Mouse (Mus musculus) embryonic facial prominence, embryonic 15.5 days (tissue): ENCODE data around the gene Tmem184b. TPM values are rescaled to one million over a fixed set of nuclear protein-coding genes. Genes with fewer than 3 reads are reported as not detected.
A peak's percentile ranks its signal among the peaks of the same experiment; 100 is the strongest.

Experiments used
- ATAC-seq: fragments of 200-750 bp; cut with Nextera tagmentation; 2 replicates; pipeline ENCODE4 v1.8.0; 2017; ENCODE audit warnings: low read depth, moderate TSS enrichment; ENCODE audit not compliant: insufficient number of reproducible peaks, low FRiP score, low TSS enrichment
- H3K27ac ChIP-seq: fragments of 300-500 bp; sonication (generic); replicated peaks from 2 replicates; pipeline ENCODE4 v1.5.1; 2015; ENCODE audit warnings: mild to moderate bottlenecking, inconsistent platforms
- H3K27me3 ChIP-seq: fragments of 300-500 bp; sonication (generic); 2 replicates; pipeline ENCODE4 v1.6.1; 2015; ENCODE audit warnings: inconsistent platforms
- H3K36me3 ChIP-seq: fragments of 300-500 bp; sonication (generic); 2 replicates; pipeline ENCODE4 v1.6.1; 2015; ENCODE audit warnings: mild to moderate bottlenecking, inconsistent platforms
- H3K4me1 ChIP-seq: fragments of 300-500 bp; sonication (generic); 2 replicates; pipeline ENCODE4 v1.6.1; 2015; ENCODE audit warnings: inconsistent platforms
- H3K4me2 ChIP-seq: fragments of 300-500 bp; sonication (generic); replicated peaks from 2 replicates; pipeline ENCODE4 v1.6.1; 2015; ENCODE audit warnings: mild to moderate bottlenecking, inconsistent platforms
- H3K4me3 ChIP-seq: fragments of 300-500 bp; sonication (generic); replicated peaks from 2 replicates; pipeline ENCODE4 v1.5.1; 2015; ENCODE audit warnings: mild to moderate bottlenecking, inconsistent platforms
- H3K9ac ChIP-seq: fragments of 300-500 bp; sonication (generic); 2 replicates; pipeline ENCODE4 v1.6.1; 2015; ENCODE audit warnings: inconsistent platforms
- H3K9me3 ChIP-seq: fragments of 300-500 bp; sonication (generic); replicated peaks from 2 replicates; pipeline ENCODE4 v1.6.1; 2016; ENCODE audit warnings: inconsistent platforms
- WGBS: fragments of 180-500 bp; shearing (Covaris S2); methylation state at CpG from one replicate; pipeline ENCODE4 v1.1.7; 2015; 5-methylcytosine and 5-hydroxymethylcytosine counted together
- microRNA counts: library from miRNA; unstranded; fragments of <30 nt; microRNA quantifications from one replicate; lab custom pipeline; 2016
- microRNA-seq: library from miRNA; unstranded; fragments of <30 nt; microRNA quantifications from one replicate; pipeline ENCODE4, GENCODE M21; 2016; ENCODE audit warnings: borderline number of aligned reads
- polyA plus RNA-seq: library from polyadenylated mRNA; unstranded; fragments of >200 nt; fragmentation: Nextera tagmentation; extraction: Ambion mirVana; gene quantifications from 2 replicates; pipeline ENCODE4 v1.2.1, GENCODE M21; 2015

Gene Tmem184b
- polyA plus RNA-seq, 1 experiment from 2014 or later, result 92.8 TPM

DNA sequence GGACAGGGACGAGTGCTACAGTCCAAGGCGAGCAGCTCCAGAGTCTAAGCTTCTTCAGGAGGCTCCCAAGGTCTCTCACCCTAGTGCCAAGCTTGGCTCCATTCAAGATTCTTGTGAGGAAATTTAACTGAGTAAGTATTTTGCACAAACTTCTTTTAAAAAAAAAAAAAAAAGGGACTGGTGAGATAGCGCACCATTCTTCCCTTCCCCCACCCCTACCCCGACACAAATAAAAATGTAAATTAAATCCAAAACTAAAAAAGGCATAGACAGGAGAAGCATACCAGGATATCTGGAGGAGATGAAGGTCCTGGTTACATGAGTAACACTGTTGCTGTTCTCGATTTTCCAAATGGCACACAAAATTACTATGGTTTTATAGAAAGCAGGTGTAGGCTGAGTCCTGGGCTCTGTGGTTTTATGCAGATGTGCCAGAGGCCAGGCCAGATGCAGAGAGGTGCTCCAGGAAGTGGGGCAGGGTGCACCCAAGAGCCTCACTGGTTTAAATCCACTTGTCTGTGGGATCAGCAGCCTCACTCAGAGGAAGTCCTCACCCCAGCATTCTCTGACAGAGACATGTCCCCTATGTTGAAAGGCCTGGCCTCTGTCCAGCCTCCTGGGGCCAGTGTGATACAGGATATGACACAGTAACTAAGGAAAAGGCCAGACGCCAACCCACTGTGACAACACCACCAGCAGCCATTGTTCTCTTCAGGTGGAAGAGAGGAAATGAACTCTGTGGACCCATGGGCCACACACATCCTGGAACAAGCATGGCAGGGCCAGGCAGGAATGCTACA, 80.2 kb downstream of the Tmem184b start:
- H3K27ac ChIP-seq, result peak overlapping the region; percentile 71
- no peaks in the 10 kb centered on the region for H3K9me3 ChIP-seq
- ATAC-seq, result no peak
- no peak overlapping the region for H3K4me2 ChIP-seq
- H3K36me3 ChIP-seq, result 0 out of 2 replicates have a peak, but pooled peaks cover 4% of the 10 kb centered on the region
- WGBS, result 46% methylated on average over 6 of the region's 6 CpGs
- H3K27me3 ChIP-seq, result no peaks in the 10 kb centered on the region
- H3K4me3 ChIP-seq, result no peak overlapping the region
- H3K9ac ChIP-seq, result no peak overlapping the region
- H3K4me1 ChIP-seq, result peaks cover 49% of the 10 kb centered on the region

DNA sequence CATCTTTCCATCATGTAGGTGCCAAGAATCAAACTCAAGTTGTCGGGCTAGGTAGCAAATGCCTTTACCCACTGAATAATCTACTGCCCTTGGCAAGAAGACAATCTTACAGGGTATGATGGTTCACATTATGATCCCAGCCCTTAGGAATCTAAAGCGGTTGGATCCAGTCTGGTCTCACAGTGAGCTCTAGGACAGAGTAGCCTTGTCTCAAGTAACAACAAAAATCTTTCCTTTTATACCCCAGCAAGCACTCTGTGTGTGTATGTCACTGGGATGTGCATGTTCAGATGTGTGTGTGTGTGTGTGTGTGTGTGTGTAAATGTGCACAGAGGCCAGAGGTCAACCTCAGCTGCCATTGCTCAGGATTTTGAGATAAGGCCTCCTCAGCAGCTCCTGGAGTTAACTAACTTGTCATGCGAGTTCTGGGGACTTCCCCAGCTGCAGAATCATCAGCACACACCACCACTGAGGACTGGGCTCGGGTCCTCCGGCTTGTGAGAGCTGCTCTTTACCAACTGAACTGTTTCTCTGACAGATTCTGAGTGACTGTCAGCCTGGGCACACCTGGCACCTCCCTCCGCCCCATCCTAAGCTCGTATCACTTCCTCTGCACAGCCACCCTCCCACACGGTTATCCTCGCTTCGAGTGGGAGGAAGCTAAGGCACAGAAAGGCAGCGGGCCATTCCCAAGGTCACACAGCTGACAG, 80.9 kb downstream of the Tmem184b start:
- no peak overlapping the region for H3K9ac ChIP-seq
- H3K4me2 ChIP-seq, result no peak overlapping the region
- no peaks in the 10 kb centered on the region for H3K9me3 ChIP-seq
- H3K4me1 ChIP-seq, result peaks cover 47% of the 10 kb centered on the region
- peak overlapping the region; percentile 58; the same call in 1 of the 2 replicates for H3K27ac ChIP-seq
- no peak overlapping the region for H3K4me3 ChIP-seq
- H3K27me3 ChIP-seq, result no peaks in the 10 kb centered on the region
- WGBS, result 58% methylated on average over 11 of the region's 11 CpGs
- no peak for ATAC-seq
- H3K36me3 ChIP-seq, result 0 out of 2 replicates have a peak, but pooled peaks cover 4% of the 10 kb centered on the region

GRCm38 (mm10) chr15:79321733-79322190, 81.6 kb downstream of the Tmem184b start:
- 79% methylated on average over 5 of the region's 5 CpGs for WGBS
- peaks cover 40% of the 10 kb centered on the region for H3K4me1 ChIP-seq
- H3K27me3 ChIP-seq, result no peaks in the 10 kb centered on the region
- 0 out of 2 replicates have a peak, but pooled peaks cover 4% of the 10 kb centered on the region for H3K36me3 ChIP-seq
- H3K27ac ChIP-seq, result no peak overlapping the region
- H3K4me3 ChIP-seq, result no peak overlapping the region
- no peaks in the 10 kb centered on the region for H3K9me3 ChIP-seq
- no peak overlapping the region for H3K9ac ChIP-seq
- no peak for ATAC-seq
- H3K4me2 ChIP-seq, result no peak overlapping the region

GRCm38 (mm10) chr15:79313848-79314369, 89.5 kb downstream of the Tmem184b start:
- Histone ChIP-seq H3K27ac (no peak overlapping the region), H3K27me3 (no peaks in the 10 kb centered on the region), H3K4me2 (no peak overlapping the region), H3K4me1 (no peaks in the 10 kb centered on the region), H3K9ac (no peak overlapping the region), H3K4me3 (no peak overlapping the region), H3K36me3 (peaks cover 22% of the 10 kb centered on the region), H3K9me3 (no peaks in the 10 kb centered on the region)
- no peak for ATAC-seq
- WGBS, result 61% methylated on average over 8 of the region's 8 CpGs

MicroRNAs within 50 kb of the gene (microRNA counts, 519-probe panel; counts per million panel counts)
- microRNA mmu-miR-1943 (lab: Ali Mortazavi, UCI), result 1,850 counts per million, percentile 29 among the panel's probes with 10 or more counts

Small RNA genes within 50 kb of the gene (microRNA-seq; reads per million reads assigned to microRNA genes)
- gene Mir1943, result 2.6 reads per million, percentile 9 among the genes with 10 or more reads in this experiment

Other genes with a start within 250 kb of the Tmem184b start
- 11.8 and 12.5 TPM in 2 replicates for gene Sox10, start 238.3 kb downstream of the Tmem184b start, polyA plus RNA-seq
- 46.2 and 50.4 TPM in 2 replicates for gene Pick1, start 174.4 kb downstream of the Tmem184b start, polyA plus RNA-seq
- 0.94 and 1.3 TPM in 2 replicates for gene Gm49486, start 174.2 kb downstream of the Tmem184b start, polyA plus RNA-seq
- 0.35 and 0.58 TPM in 2 replicates for gene Slc16a8, start 148.8 kb downstream of the Tmem184b start, polyA plus RNA-seq
- 16.1 and 18.5 TPM in 2 replicates for gene Baiap2l2, start 118.0 kb downstream of the Tmem184b start, polyA plus RNA-seq
- gene Pla2g6, start 75.2 kb downstream of the Tmem184b start, polyA plus RNA-seq, result 16.2 and 17.0 TPM in 2 replicates
- 3.5 and 3.7 TPM in 2 replicates for gene Maff, start 56.9 kb downstream of the Tmem184b start, polyA plus RNA-seq
- 113 and 117 TPM in 2 replicates for gene Csnk1e, start 52.0 kb upstream of the Tmem184b start, polyA plus RNA-seq
- gene Kcnj4, start 101.7 kb upstream of the Tmem184b start, polyA plus RNA-seq, result 0.14 and 0.15 TPM in 2 replicates
- gene Kdelr3, start 112.8 kb upstream of the Tmem184b start, polyA plus RNA-seq, result 168 and 178 TPM in 2 replicates
- 48.5 and 55.1 TPM in 2 replicates for gene Ddx17, start 143.2 kb upstream of the Tmem184b start, polyA plus RNA-seq
- gene Dmc1, start 201.5 kb upstream of the Tmem184b start, polyA plus RNA-seq, result 2.2 and 2.5 TPM in 2 replicates